In genomic region chr9:108451519-108452160, GRCm38 (mm10) we compare ENCODE assay signal across 8 mouse cellular contexts. TPM values are rescaled to one million over a fixed set of nuclear protein-coding genes. Genes with fewer than 3 reads are reported as not detected.
A peak's percentile ranks its signal among the peaks of the same experiment; 100 is the strongest.
DNase-seq lines count a peak whose midpoint lies in the region; ATAC-seq and TF ChIP-seq lines count a peak whose summit lies in the region.
"Had no signal": no experiment of that assay in that cellular context is flagged by ENCODE, and none has a peak within 500 bp of the region (broad histone marks: within the 10 kb centered on the region; RNA-seq: fewer than 3 reads in every experiment).

No protein-coding gene starts in this region.

- no peak for TF ChIP-seq EP300 in stomach, postnatal 0 days (optimal IDR thresholded peaks at IDR 0.05)

- peaks cover 16% of the 10 kb centered on the region for H3K4me1 ChIP-seq in neural tube, embryonic 11.5 days (ENCODE audit: control insufficient read depth, insufficient read depth, low read length)
- peaks cover 22% of the 10 kb centered on the region for H3K4me1 ChIP-seq in forebrain, embryonic 11.5 days (replicated peaks; ENCODE audit: control insufficient read depth, insufficient read depth, low read length)
- peaks cover 43% of the 10 kb centered on the region for H3K4me1 ChIP-seq in limb, embryonic 15.5 days
- 0 out of 2 replicates have a peak, but pooled peaks cover 2% of the 10 kb centered on the region for H3K4me1 ChIP-seq in stomach, postnatal 0 days (replicated peaks; ENCODE audit: control insufficient read depth, insufficient read depth)

- 51% methylated on average over 6 of the region's 6 CpGs for WGBS in neural tube, embryonic 11.5 days
- WGBS in forebrain, embryonic 11.5 days, result 46% methylated on average over 6 of the region's 6 CpGs
- 40% methylated on average over 6 of the region's 6 CpGs for WGBS in limb, embryonic 15.5 days
- 47% methylated on average over 6 of the region's 6 CpGs for WGBS in stomach, postnatal 0 days

- H3K9me3 ChIP-seq in neural tube, embryonic 11.5 days (ENCODE audit: control insufficient read depth, low read length), result no peaks in the 10 kb centered on the region
- H3K9me3 ChIP-seq in forebrain, embryonic 11.5 days (ENCODE audit: control insufficient read depth, low read length), result no peaks in the 10 kb centered on the region
- H3K9me3 ChIP-seq in limb, embryonic 15.5 days, result no peaks in the 10 kb centered on the region
- H3K9me3 ChIP-seq in stomach, postnatal 0 days (ENCODE audit: control insufficient read depth, low read length), result no peaks in the 10 kb centered on the region

- ATAC-seq in neural tube, embryonic 11.5 days (ENCODE audit: insufficient read depth, low FRiP score, low TSS enrichment), result no peak
- ATAC-seq in forebrain, embryonic 11.5 days (replicated peaks; ENCODE audit: low FRiP score), result no peak
- no peak for ATAC-seq in limb, embryonic 15.5 days (ENCODE audit: insufficient number of reproducible peaks, low FRiP score, low TSS enrichment, low read depth)
- ATAC-seq in stomach, postnatal 0 days (ENCODE audit: low FRiP score, low TSS enrichment), result no peak

- peak overlapping the region; percentile 91 for H3K4me2 ChIP-seq in neural tube, embryonic 11.5 days (ENCODE audit: low read depth)
- peak overlapping the region; percentile 95 for H3K4me2 ChIP-seq in forebrain, embryonic 11.5 days (ENCODE audit: low read depth, low read length, severe bottlenecking)
- H3K4me2 ChIP-seq in limb, embryonic 15.5 days, result peak overlapping the region; percentile 90
- peak overlapping the region; percentile 90 for H3K4me2 ChIP-seq in stomach, postnatal 0 days (replicated peaks; ENCODE audit: low read depth)

- H3K27me3 ChIP-seq in neural tube, embryonic 11.5 days (ENCODE audit: control insufficient read depth, insufficient read depth, low read length), result no peaks in the 10 kb centered on the region
- H3K27me3 ChIP-seq in forebrain, embryonic 11.5 days (ENCODE audit: control insufficient read depth, insufficient read depth, low read length), result no peaks in the 10 kb centered on the region
- H3K27me3 ChIP-seq in limb, embryonic 15.5 days, result no peaks in the 10 kb centered on the region
- H3K27me3 ChIP-seq in stomach, postnatal 0 days (ENCODE audit: control insufficient read depth, insufficient read depth, low read length), result no peaks in the 10 kb centered on the region

- no peak overlapping the region for H3K27ac ChIP-seq in neural tube, embryonic 11.5 days (ENCODE audit: low read depth, low read length)
- peak overlapping the region; percentile 5; the same call in 1 of the 2 replicates for H3K27ac ChIP-seq in forebrain, embryonic 11.5 days (ENCODE audit: low read depth, low read length)
- H3K27ac ChIP-seq in limb, embryonic 15.5 days, result peak overlapping the region; percentile 92
- peak overlapping the region; percentile 78; the same call in 1 of the 2 replicates for H3K27ac ChIP-seq in stomach, postnatal 0 days (replicated peaks)

- intact Hi-C loops in left cerebral cortex, postnatal 4 days (cut with DNase I), result loop anchor here (5.0 kb wide), 1 partner anchor 49 kb away; no protein-coding TSS in a partner anchor

- no peaks in the 10 kb centered on the region for H3K36me3 ChIP-seq in neural tube, embryonic 11.5 days (ENCODE audit: control insufficient read depth, insufficient read depth, low read length)
- H3K36me3 ChIP-seq in forebrain, embryonic 11.5 days (ENCODE audit: control insufficient read depth, insufficient read depth, low read length), result peaks cover 3% of the 10 kb centered on the region; the same call in 1 of the 2 replicates
- H3K36me3 ChIP-seq in limb, embryonic 15.5 days, result peaks cover 20% of the 10 kb centered on the region
- no peaks in the 10 kb centered on the region for H3K36me3 ChIP-seq in stomach, postnatal 0 days (ENCODE audit: control insufficient read depth, insufficient read depth, low read length)

- peak overlapping the region; percentile 69 for H3K9ac ChIP-seq in neural tube, embryonic 11.5 days (ENCODE audit: low read length)
- peak overlapping the region; percentile 68 for H3K9ac ChIP-seq in forebrain, embryonic 11.5 days (ENCODE audit: low read length)
- H3K9ac ChIP-seq in limb, embryonic 15.5 days, result peak overlapping the region; percentile 76
- peak overlapping the region; percentile 69 for H3K9ac ChIP-seq in stomach, postnatal 0 days (ENCODE audit: low read length)

- TF ChIP-seq CTCF in stomach, postnatal 0 days (IDR thresholded peaks at IDR 0.05; ENCODE audit: low read depth), result no peak

- H3K4me3 ChIP-seq in neural tube, embryonic 11.5 days (ENCODE audit: low read depth, low read length), result peak overlapping the region; percentile 57
- H3K4me3 ChIP-seq in forebrain, embryonic 11.5 days (ENCODE audit: low read depth, low read length), result peak overlapping the region; percentile 55
- peak overlapping the region; percentile 66 for H3K4me3 ChIP-seq in limb, embryonic 15.5 days
- peak overlapping the region; percentile 61 for H3K4me3 ChIP-seq in stomach, postnatal 0 days (ENCODE audit: low read depth, low read length)

- no peak for DNase-seq in neural tube, embryonic 11.5 days (ENCODE audit: low spot score)
- no peak for DNase-seq in neural tube, embryonic 10.5 days (ENCODE audit: extremely low spot score, low spot score)
- no peak for DNase-seq in forebrain, embryonic 11.5 days (ENCODE audit: low spot score)
- DNase-seq in stomach, postnatal 0 days (ENCODE audit: low spot score), result no peak
- no peak for DNase-seq in right cerebral cortex, postnatal 10 days (ENCODE audit: low spot score in 2 of 2)
- no peak for DNase-seq in left cerebral cortex, postnatal 4 days

RNA-seq across cellular contexts. Expression of gene Ccdc71, which starts 8.7 kb away (rescaled TPM):
- polyA plus RNA-seq in neural tube, embryonic 11.5 days (2014; fragmentation: Nextera tagmentation; extraction: Ambion mirVana), result 50.2 and 58.2 TPM in 2 replicates
- polyA plus RNA-seq in forebrain, embryonic 11.5 days (2014; fragmentation: Nextera tagmentation; extraction: Ambion mirVana), result 42.5 and 45.2 TPM in 2 replicates
- 56.3 and 57.8 TPM in 2 replicates for polyA plus RNA-seq in limb, embryonic 15.5 days (2015; fragmentation: Nextera tagmentation; extraction: Ambion mirVana)
- polyA plus RNA-seq in stomach, postnatal 0 days (2015; fragmentation: Nextera tagmentation; extraction: Ambion mirVana), result 29.7 and 32.2 TPM in 2 replicates
- total RNA-seq in left cerebral cortex, postnatal 4 days (2021), result 10 to 100 TPM; 44.3 to 45.7 TPM

RNA-seq across cellular contexts. Expression of gene Klhdc8b, which starts 9.7 kb away (rescaled TPM):
- polyA plus RNA-seq in neural tube, embryonic 11.5 days (2014; fragmentation: Nextera tagmentation; extraction: Ambion mirVana), result 25.4 and 28.9 TPM in 2 replicates
- polyA plus RNA-seq in forebrain, embryonic 11.5 days (2014; fragmentation: Nextera tagmentation; extraction: Ambion mirVana), result 49.5 and 53.9 TPM in 2 replicates
- 30.6 and 32.5 TPM in 2 replicates for polyA plus RNA-seq in limb, embryonic 15.5 days (2015; fragmentation: Nextera tagmentation; extraction: Ambion mirVana)
- 37.2 and 46.7 TPM in 2 replicates for polyA plus RNA-seq in stomach, postnatal 0 days (2015; fragmentation: Nextera tagmentation; extraction: Ambion mirVana)
- 10 to 100 TPM; 32.7 to 37.9 TPM for total RNA-seq in left cerebral cortex, postnatal 4 days (2021)

RNA-seq across cellular contexts. Expression of gene BC048562, which starts 15.4 kb away (rescaled TPM):
- polyA plus RNA-seq in neural tube, embryonic 11.5 days (2014; fragmentation: Nextera tagmentation; extraction: Ambion mirVana), result not detected in 2 replicates
- polyA plus RNA-seq in forebrain, embryonic 11.5 days (2014; fragmentation: Nextera tagmentation; extraction: Ambion mirVana), result not detected in 2 replicates
- polyA plus RNA-seq in limb, embryonic 15.5 days (2015; fragmentation: Nextera tagmentation; extraction: Ambion mirVana), result not detected in 2 replicates
- not detected in 2 replicates for polyA plus RNA-seq in stomach, postnatal 0 days (2015; fragmentation: Nextera tagmentation; extraction: Ambion mirVana)
- not detected for total RNA-seq in left cerebral cortex, postnatal 4 days (2021)
- total RNA-seq: megakaryocyte progenitor cell, adult 5-6 weeks had no signal

RNA-seq across cellular contexts. Expression of gene Ccdc36, which starts 23.4 kb away (rescaled TPM):
- 0.62 and 0.77 TPM in 2 replicates for polyA plus RNA-seq in neural tube, embryonic 11.5 days (2014; fragmentation: Nextera tagmentation; extraction: Ambion mirVana)
- 0.69 and 0.89 TPM in 2 replicates for polyA plus RNA-seq in forebrain, embryonic 11.5 days (2014; fragmentation: Nextera tagmentation; extraction: Ambion mirVana)
- polyA plus RNA-seq in limb, embryonic 15.5 days (2015; fragmentation: Nextera tagmentation; extraction: Ambion mirVana), result 1.2 and 1.3 TPM in 2 replicates
- polyA plus RNA-seq in stomach, postnatal 0 days (2015; fragmentation: Nextera tagmentation; extraction: Ambion mirVana), result 0.39 and 0.41 TPM in 2 replicates
- under 1 TPM in 1 of 2 experiments, not detected in 1; 0.42 TPM for total RNA-seq in left cerebral cortex, postnatal 4 days (2021)

RNA-seq across cellular contexts. Expression of gene Lamb2, which starts 27.9 kb away (rescaled TPM):
- 17.2 and 18.1 TPM in 2 replicates for polyA plus RNA-seq in neural tube, embryonic 11.5 days (2014; fragmentation: Nextera tagmentation; extraction: Ambion mirVana)
- polyA plus RNA-seq in forebrain, embryonic 11.5 days (2014; fragmentation: Nextera tagmentation; extraction: Ambion mirVana), result 31.8 and 40.9 TPM in 2 replicates
- polyA plus RNA-seq in limb, embryonic 15.5 days (2015; fragmentation: Nextera tagmentation; extraction: Ambion mirVana), result 78.4 and 79.9 TPM in 2 replicates
- polyA plus RNA-seq in stomach, postnatal 0 days (2015; fragmentation: Nextera tagmentation; extraction: Ambion mirVana), result 19.2 and 21.8 TPM in 2 replicates
- total RNA-seq in left cerebral cortex, postnatal 4 days (2021), result 10 to 100 TPM; 29.2 to 29.9 TPM
